Mouse (Mus musculus): ENCODE results near the gene Igf2bp3.

- TF ChIP-seq POLR2A (IDR thresholded peaks at IDR 0.05; ENCODE audit: borderline replicate concordance, extremely low read depth, insufficient read depth, insufficient read length, poor library complexity, severe bottlenecking) = no peak
- no peak for TF ChIP-seq CTCF (IDR thresholded peaks at IDR 0.05; ENCODE audit: borderline replicate concordance, extremely low read depth, insufficient read depth, insufficient read length)
Observed at GRCm38 (mm10) chr6:49219001-49219560, 4.3 kb upstream of the Igf2bp3 start.
